In genomic region chr16:93785805-93786204, GRCm38 (mm10) we compare ENCODE assay signal across 8 mouse cellular contexts. TPM values are rescaled to one million over a fixed set of nuclear protein-coding genes. Genes with fewer than 3 reads are reported as not detected.
DNase-seq lines count a peak whose midpoint lies in the region; ATAC-seq and TF ChIP-seq lines count a peak whose summit lies in the region.

No protein-coding gene starts in this region.

- H3K27me3 ChIP-seq in liver, adult 2 months (ENCODE audit: control insufficient read depth, insufficient read depth, low read length), result no peaks in the 10 kb centered on the region

- H3K4me1 ChIP-seq in liver, adult 2 months (ENCODE audit: control insufficient read depth, insufficient read depth, low read length), result no peaks in the 10 kb centered on the region

- H3K9ac ChIP-seq in liver, adult 2 months (ENCODE audit: low read depth, low read length), result no peak overlapping the region

- TF ChIP-seq POLR2A in liver, adult 2 months (IDR thresholded peaks at IDR 0.05; ENCODE audit: extremely low read depth, insufficient read depth, low read length), result no peak

- H3K4me3 ChIP-seq in gastrocnemius, adult 2 months, result no peak overlapping the region
- no peak overlapping the region for H3K4me3 ChIP-seq in liver, adult 2 months (ENCODE audit: insufficient read depth, low read depth, low read length)

- no peaks in the 10 kb centered on the region for H3K79me2 ChIP-seq in liver, adult 2 months (ENCODE audit: control insufficient read depth, insufficient read depth, low read length)

- H3K27ac ChIP-seq in gastrocnemius, adult 2 months, result no peak overlapping the region
- no peak overlapping the region for H3K27ac ChIP-seq in liver, adult 2 months (replicated peaks; ENCODE audit: insufficient read depth, low read depth, low read length)

- H3K36me3 ChIP-seq in liver, adult 2 months (ENCODE audit: control insufficient read depth, insufficient read depth, low read length), result peaks cover 24% of the 10 kb centered on the region

- DNase-seq in urinary bladder, postnatal 14 days (ENCODE audit: low spot score), result peak; percentile 65
- DNase-seq in urinary bladder, postnatal 4 days (ENCODE audit: low spot score in 2 of 2), result no peak
- DNase-seq in cerebellum, postnatal 25 days, result peak; percentile 68 to 78
- DNase-seq in gastrocnemius, adult 2 months, result peak; percentile 67
- peak; percentile 42 for DNase-seq in kidney, adult 11 months
- peak; percentile 28 for DNase-seq in liver, adult 2 months (ENCODE audit: extremely low read depth, low read depth, low spot score)
- peak; percentile 37 to 74 for DNase-seq in thymus, postnatal 10 days (ENCODE audit: low spot score in 2 of 2)

- TF ChIP-seq CTCF in gastrocnemius, adult 2 months (IDR thresholded peaks at IDR 0.05), result peak; percentile 93; the same call in 1 of the 2 replicates
- TF ChIP-seq CTCF in liver, adult 2 months (IDR thresholded peaks at IDR 0.05; ENCODE audit: low read depth, low read length), result peak; percentile 98

- WGBS in liver, adult 2 months, result 34% methylated on average over 9 of the region's 9 CpGs

- ATAC-seq in monocyte, adult 5-6 weeks (replicated peaks; ENCODE audit: insufficient number of reproducible peaks, low FRiP score, low TSS enrichment, poor library complexity, severe bottlenecking), result 0 out of 2 replicates have a peak, but pooled peaks have one; percentile 27

- intact Hi-C loops in gastrocnemius, adult 2 months (cut with DNase I), result loop anchor here (10.0 kb wide), 1 partner anchor 171 kb away; no protein-coding TSS in a partner anchor

RNA-seq across cellular contexts. Expression of gene Morc3, which starts 46.1 kb away (rescaled TPM):
- total RNA-seq in gastrocnemius, adult 2 months (2021), result 10 to 100 TPM; 10.2 to 14.1 TPM
- total RNA-seq in liver, adult 2 months (2014; rRNA removed), result 22.9 and 26.8 TPM in 2 replicates
- 2.7 and 3.1 TPM in 2 replicates for polyA plus RNA-seq in liver, adult 2 months (2012; rRNA removed)
- 205 to 285 TPM (median 241 TPM) in 3 replicates for total RNA-seq in monocyte, adult 5-6 weeks (2017)

Comparison
In these comparisons a context has a peak if more than half of its experiments do, and no peak if none do; other contexts are left out.
1. DNase-seq: peak in urinary bladder, postnatal 14 days (single experiment), cerebellum, postnatal 25 days (2 of 2), gastrocnemius, adult 2 months (single experiment), kidney, adult 11 months (single experiment), liver, adult 2 months (single experiment) and thymus, postnatal 10 days (2 of 2); none in urinary bladder, postnatal 4 days (0 of 2).